Mouse (Mus musculus): Measurements from ENCODE around the gene Ociad1. TPM values are rescaled to one million over a fixed set of nuclear protein-coding genes. Genes with fewer than 3 reads are reported as not detected.

Ociad1 gene
- polyA plus RNA-seq, 1 experiment, result 34.2 TPM

GRCm38 (mm10) chr5:73254660-73255059, 37.9 kb upstream of the Ociad1 start:
- Histone ChIP-seq H3K36me3 (ENCODE audit: control insufficient read depth, insufficient read depth, low read length) (0 out of 2 replicates have a peak, but pooled peaks cover under 1% of the 10 kb centered on the region), H3K27ac (ENCODE audit: insufficient read depth, low read length) (no peak overlapping the region; the same call in 1 of the 2 replicates), H3K4me3 (ENCODE audit: extremely low read depth, insufficient read depth, insufficient read length) (peak overlapping the region; percentile 99), H3K27me3 (ENCODE audit: control insufficient read depth, insufficient read depth, low read length) (no peaks in the 10 kb centered on the region), H3K4me1 (ENCODE audit: control insufficient read depth, insufficient read depth, insufficient read length) (peaks cover 4% of the 10 kb centered on the region)
- 6% methylated on average over 5 of the region's 5 CpGs for WGBS
- TF ChIP-seq CTCF (IDR thresholded peaks at IDR 0.05; ENCODE audit: extremely low read depth, insufficient read depth, insufficient read length, insufficient replicate concordance) (no peak), POLR2A (IDR thresholded peaks at IDR 0.05; ENCODE audit: low read depth, low read length) (no peak)
- DNase-seq (ENCODE audit: low read depth in 1 of 2, low spot score in 2 of 2), result no peak

GRCm38 (mm10) chr5:73255321-73256251, 37.0 kb upstream of the Ociad1 start:
- Histone ChIP-seq H3K4me1 (ENCODE audit: control insufficient read depth, insufficient read depth, insufficient read length) (peaks cover 4% of the 10 kb centered on the region), H3K4me3 (ENCODE audit: extremely low read depth, insufficient read depth, insufficient read length) (peak overlapping the region; percentile 99), H3K27ac (ENCODE audit: insufficient read depth, low read length) (peak overlapping the region; percentile 89), H3K36me3 (ENCODE audit: control insufficient read depth, insufficient read depth, low read length) (no peaks in the 10 kb centered on the region), H3K27me3 (ENCODE audit: control insufficient read depth, insufficient read depth, low read length) (no peaks in the 10 kb centered on the region)
- 1% methylated on average over 106 of the region's 129 CpGs for WGBS
- TF ChIP-seq CTCF (IDR thresholded peaks at IDR 0.05; ENCODE audit: extremely low read depth, insufficient read depth, insufficient read length, insufficient replicate concordance), result no peak
- no peak for TF ChIP-seq POLR2A (IDR thresholded peaks at IDR 0.05; ENCODE audit: low read depth, low read length)
- peak in 1 of 2 experiments; percentile 39 for DNase-seq (ENCODE audit: low read depth in 1 of 2, low spot score in 2 of 2)

GRCm38 (mm10) chr5:73256352-73257065, 36.1 kb upstream of the Ociad1 start, which contains the start of gene Fryl:
TSS of gene Fryl (minus strand) at chr5:73256619.
- peak; percentile 92 to 97 for DNase-seq (ENCODE audit: low read depth in 1 of 2, low spot score in 2 of 2)
- under 1% methylated on average over 44 of the region's 44 CpGs for WGBS
- Histone ChIP-seq H3K27ac (ENCODE audit: insufficient read depth, low read length) (peak within 1 kb of the TSS; percentile 89), H3K27me3 (ENCODE audit: control insufficient read depth, insufficient read depth, low read length) (no peaks in the 10 kb centered on the region), H3K36me3 (ENCODE audit: control insufficient read depth, insufficient read depth, low read length) (no peaks in the 10 kb centered on the region), H3K4me1 (ENCODE audit: control insufficient read depth, insufficient read depth, insufficient read length) (peaks cover 4% of the 10 kb centered on the region), H3K4me3 (ENCODE audit: extremely low read depth, insufficient read depth, insufficient read length) (peak within 1 kb of the TSS; percentile 99)
- TF ChIP-seq POLR2A (IDR thresholded peaks at IDR 0.05; ENCODE audit: low read depth, low read length), result peak; percentile 55
- TF ChIP-seq CTCF (IDR thresholded peaks at IDR 0.05; ENCODE audit: extremely low read depth, insufficient read depth, insufficient read length, insufficient replicate concordance), result no peak

GRCm38 (mm10) chr5:73257096-73257495, 35.5 kb upstream of the Ociad1 start:
- no peak for DNase-seq (ENCODE audit: low read depth in 1 of 2, low spot score in 2 of 2)
- H3K27ac ChIP-seq (ENCODE audit: insufficient read depth, low read length), result peak overlapping the region; percentile 84
- peak overlapping the region; percentile 66 for H3K4me3 ChIP-seq (ENCODE audit: extremely low read depth, insufficient read depth, insufficient read length)
- no peaks in the 10 kb centered on the region for H3K36me3 ChIP-seq (ENCODE audit: control insufficient read depth, insufficient read depth, low read length)
- H3K4me1 ChIP-seq (ENCODE audit: control insufficient read depth, insufficient read depth, insufficient read length), result peaks cover 4% of the 10 kb centered on the region
- TF ChIP-seq CTCF (IDR thresholded peaks at IDR 0.05; ENCODE audit: extremely low read depth, insufficient read depth, insufficient read length, insufficient replicate concordance) (no peak), POLR2A (IDR thresholded peaks at IDR 0.05; ENCODE audit: low read depth, low read length) (no peak)
- WGBS, result under 1% methylated on average over 11 of the region's 11 CpGs
- no peaks in the 10 kb centered on the region for H3K27me3 ChIP-seq (ENCODE audit: control insufficient read depth, insufficient read depth, low read length)

- no peak for DNase-seq (ENCODE audit: low read depth in 1 of 2, low spot score in 2 of 2)
- Histone ChIP-seq H3K4me1 (ENCODE audit: control insufficient read depth, insufficient read depth, insufficient read length) (peaks cover 4% of the 10 kb centered on the region), H3K27me3 (ENCODE audit: control insufficient read depth, insufficient read depth, low read length) (no peaks in the 10 kb centered on the region), H3K27ac (ENCODE audit: insufficient read depth, low read length) (no peak overlapping the region), H3K4me3 (ENCODE audit: extremely low read depth, insufficient read depth, insufficient read length) (peak overlapping the region; percentile 48; the same call in 1 of the 2 replicates), H3K36me3 (ENCODE audit: control insufficient read depth, insufficient read depth, low read length) (no peaks in the 10 kb centered on the region)
- 41% methylated on average over 8 of the region's 8 CpGs for WGBS
- TF ChIP-seq POLR2A (IDR thresholded peaks at IDR 0.05; ENCODE audit: low read depth, low read length), result no peak
- TF ChIP-seq CTCF (IDR thresholded peaks at IDR 0.05; ENCODE audit: extremely low read depth, insufficient read depth, insufficient read length, insufficient replicate concordance), result no peak
Observed at GRCm38 (mm10) chr5:73257723-73258122, 34.9 kb upstream of the Ociad1 start.

- H3K27me3 ChIP-seq (ENCODE audit: control insufficient read depth, insufficient read depth, low read length), result no peaks in the 10 kb centered on the region
- 72% methylated on average over 4 of the region's 5 CpGs for WGBS
- no peak overlapping the region for H3K27ac ChIP-seq (ENCODE audit: insufficient read depth, low read length)
- DNase-seq (ENCODE audit: low read depth in 1 of 2, low spot score in 2 of 2), result no peak
- no peaks in the 10 kb centered on the region for H3K36me3 ChIP-seq (ENCODE audit: control insufficient read depth, insufficient read depth, low read length)
- H3K4me1 ChIP-seq (ENCODE audit: control insufficient read depth, insufficient read depth, insufficient read length), result no peaks in the 10 kb centered on the region
- H3K4me3 ChIP-seq (ENCODE audit: extremely low read depth, insufficient read depth, insufficient read length), result no peak overlapping the region
- no peak for TF ChIP-seq POLR2A (IDR thresholded peaks at IDR 0.05; ENCODE audit: low read depth, low read length)
- TF ChIP-seq CTCF (IDR thresholded peaks at IDR 0.05; ENCODE audit: extremely low read depth, insufficient read depth, insufficient read length, insufficient replicate concordance), result no peak
Observed at GRCm38 (mm10) chr5:73264122-73264521, 28.5 kb upstream of the Ociad1 start.
